Mouse (Mus musculus) B cell, adult 62 days (primary cell): ENCODE results near the gene Trim47. TPM values are rescaled to one million over a fixed set of nuclear protein-coding genes. Genes with fewer than 3 reads are reported as not detected.

Experiments used
- total RNA-seq: library from RNA; stranded (reverse); gene quantifications from 4 replicates; pipeline ENCODE4 v1.2.4, GENCODE M21; 2023

Gene Trim47
- total RNA-seq: 0.36 to 2.8 TPM (median 0.91 TPM) in 4 replicates

GRCm38 (mm10) chr11:116127156-116127980, at the start of gene Trim47:
Gene Trim47 (minus strand): TSS chr11:116127210.

GRCm38 (mm10) chr11:116167884-116168439, 41.0 kb upstream of the Trim47 start, which contains the start of gene Fbf1:
Gene Fbf1 (minus strand): TSS chr11:116168166.

GRCm38 (mm10) chr11:116138468-116139138, 11.6 kb upstream of the Trim47 start, which contains the start of gene Mrpl38:
Gene Mrpl38 (minus strand): TSS chr11:116138868.

GRCm38 (mm10) chr11:116130488-116131205, 3.6 kb upstream of the Trim47 start, which contains the start of gene Trim65:
Gene Trim65 (minus strand): TSS chr11:116131128.

GRCm38 (mm10) chr11:116086258-116087193, 40.5 kb downstream of the Trim47 start, which contains the start of gene Wbp2:
Gene Wbp2 (minus strand): TSS chr11:116086995.

GRCm38 (mm10) chr11:116077446-116078204, 49.4 kb downstream of the Trim47 start, which contains the start of gene Unc13d:
Gene Unc13d (minus strand): TSS chr11:116077961.

Other genes with a start within 250 kb of the Trim47 start
- gene Smim5, start 227.2 kb downstream of the Trim47 start, total RNA-seq: not detected in 4 replicates
- not detected in 4 replicates for gene Smim6, start 215.2 kb downstream of the Trim47 start, total RNA-seq
- gene Sap30bp, start 193.9 kb downstream of the Trim47 start, total RNA-seq: 38.0 to 55.8 TPM (median 40.2 TPM) in 4 replicates
- gene Recql5, start 193.7 kb downstream of the Trim47 start, total RNA-seq: 55.1 to 64.6 TPM (median 58.9 TPM) in 4 replicates
- 0.18 to 1.8 TPM (median 0.19 TPM) in 3 of 4 replicates, not detected in the other for gene Itgb4, start 152.5 kb downstream of the Trim47 start, total RNA-seq
- 17.5 to 20.1 TPM (median 19.0 TPM) in 4 replicates for gene Galk1, start 114.5 kb downstream of the Trim47 start, total RNA-seq
- 3,317 to 3,559 TPM (median 3,439 TPM) in 4 replicates for gene H3f3b, start 99.2 kb downstream of the Trim47 start, total RNA-seq
- 81.4 to 104 TPM (median 94.5 TPM) in 4 replicates for gene Unk, start 96.9 kb downstream of the Trim47 start, total RNA-seq
- 51.9 to 63.8 TPM (median 57.8 TPM) in 4 replicates for gene Unc13d, start 49.2 kb downstream of the Trim47 start, total RNA-seq
- 281 to 313 TPM (median 301 TPM) in 4 replicates for gene Wbp2, start 40.2 kb downstream of the Trim47 start, total RNA-seq
- gene Trim65, start 3.9 kb upstream of the Trim47 start, total RNA-seq: 34.0 to 37.5 TPM (median 35.3 TPM) in 4 replicates
- gene Mrpl38, start 11.7 kb upstream of the Trim47 start, total RNA-seq: 55.2 to 60.4 TPM (median 56.1 TPM) in 4 replicates
- 34.0 to 40.7 TPM (median 37.1 TPM) in 4 replicates for gene Fbf1, start 41.0 kb upstream of the Trim47 start, total RNA-seq
- 44.4 to 61.0 TPM (median 49.8 TPM) in 4 replicates for gene Ten1, start 71.6 kb upstream of the Trim47 start, total RNA-seq
- 28.1 to 37.5 TPM (median 32.6 TPM) in 4 replicates for gene Acox1, start 71.8 kb upstream of the Trim47 start, total RNA-seq
- 0.09 to 0.27 TPM (median 0.23 TPM) in 4 replicates for gene Evpl, start 110.9 kb upstream of the Trim47 start, total RNA-seq
- gene Srp68, start 147.0 kb upstream of the Trim47 start, total RNA-seq: 52.0 to 58.7 TPM (median 55.8 TPM) in 4 replicates
- gene Galr2, start 153.7 kb upstream of the Trim47 start, total RNA-seq: not detected in 4 replicates
- gene Exoc7, start 180.0 kb upstream of the Trim47 start, total RNA-seq: 55.3 to 60.5 TPM (median 56.7 TPM) in 4 replicates
- gene Foxj1, start 208.2 kb upstream of the Trim47 start, total RNA-seq: 1.3 to 2.1 TPM (median 1.5 TPM) in 4 replicates